Mouse (Mus musculus) adrenal gland, postnatal 14 days (tissue): ENCODE measurements at regions not wholly inside any gene's neighbourhood (a gene's known extent, or its start where the extent isn't known, plus 50 kb on each side); places are given as distances from the start of the nearest gene placed in this dataset.
A peak's percentile ranks its signal among the peaks of the same experiment; 100 is the strongest.

Experiments used
- DNase-seq: peaks from one replicate; pipeline ENCODE4 v3.0.0; 2021; ENCODE audit warnings: mixed read lengths

- no peak for DNase-seq
Observed at GRCm38 (mm10) chr6:143487003-143487402, 320.0 kb downstream of the Etnk1 start.

DNA sequence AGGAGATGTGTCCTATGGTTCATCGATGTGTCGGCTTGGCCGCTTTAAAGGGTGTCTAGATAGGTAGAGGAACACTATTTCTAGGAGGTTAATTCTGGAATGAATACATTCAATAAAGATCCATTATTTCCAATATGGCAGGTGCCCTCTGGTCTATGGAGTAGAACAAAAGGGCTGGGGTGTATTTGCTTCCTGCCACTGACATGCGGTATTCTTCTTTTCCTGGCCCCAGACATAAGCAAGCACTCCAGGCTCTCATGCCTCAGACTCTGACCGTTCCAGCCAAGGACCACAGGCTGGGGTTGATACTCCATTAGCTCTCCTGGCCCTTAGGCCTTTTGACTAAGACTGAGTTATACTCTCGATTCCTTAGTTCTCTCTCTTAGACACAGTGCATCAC, 323.0 kb downstream of the Etnk1 start:
- no peak for DNase-seq

GRCm38 (mm10) chr6:143491380-143491779, 324.4 kb downstream of the Etnk1 start:
- DNase-seq: no peak

DNA sequence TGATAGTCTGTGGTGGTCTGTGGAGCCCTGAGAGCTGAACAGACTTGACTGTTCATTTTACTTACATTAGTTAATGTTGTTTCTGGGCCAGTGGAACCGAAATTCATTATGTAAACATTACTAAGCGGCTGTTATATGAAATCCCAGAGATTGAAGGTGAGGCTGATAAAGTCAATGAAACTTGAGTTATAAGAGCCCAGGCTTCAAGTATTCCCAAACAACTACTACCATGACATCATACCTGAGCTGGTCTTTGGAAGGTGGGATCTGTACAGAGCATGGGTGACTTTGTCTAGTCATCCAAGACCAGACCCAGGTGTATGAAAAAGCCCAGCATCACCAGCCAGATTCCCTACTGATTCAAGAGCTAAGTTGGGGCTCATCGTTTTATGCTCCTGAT, 326.5 kb downstream of the Etnk1 start:
- no peak for DNase-seq

DNA sequence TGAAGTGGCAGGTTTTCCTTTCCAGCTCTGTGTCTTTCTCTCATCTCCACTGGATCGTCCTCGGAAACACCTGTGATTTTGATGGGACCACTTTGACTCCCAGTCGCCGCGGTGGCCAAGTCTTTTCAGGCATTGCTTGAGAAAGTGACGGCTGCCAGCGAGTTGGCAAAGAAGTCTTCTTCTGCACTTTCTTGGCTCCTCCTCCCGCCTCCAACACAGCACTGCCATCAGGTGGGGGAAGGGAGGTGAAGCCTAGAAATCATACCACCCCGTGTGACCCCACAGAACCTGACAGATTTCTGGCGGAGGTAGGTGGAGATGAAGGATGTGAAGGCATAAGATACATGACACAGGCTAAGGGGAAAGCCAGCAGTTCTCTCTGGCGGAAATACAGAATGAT, 327.3 kb downstream of the Etnk1 start:
- DNase-seq: no peak

DNA sequence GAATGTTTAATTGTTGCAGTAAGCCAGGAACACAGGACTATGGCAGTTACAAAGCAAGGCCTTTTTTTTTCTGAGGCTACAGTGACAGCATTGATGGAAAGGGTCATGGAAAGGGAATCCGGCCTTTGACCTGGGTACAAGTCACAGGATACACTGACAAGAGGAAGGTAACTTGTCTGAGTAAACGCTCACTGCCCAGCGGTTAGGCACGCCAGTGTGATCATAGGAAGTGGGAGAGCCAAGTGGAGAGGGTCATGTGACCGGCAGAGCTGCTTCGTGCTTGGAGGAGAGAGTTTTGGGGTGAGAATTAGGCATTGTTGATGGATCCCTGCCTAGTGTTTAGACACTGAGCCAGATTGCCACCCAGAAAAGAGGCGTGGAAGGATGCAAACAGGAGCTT, 327.9 kb downstream of the Etnk1 start:
- DNase-seq: no peak

- no peak for DNase-seq
Observed at GRCm38 (mm10) chr6:143498764-143499163, 331.7 kb downstream of the Etnk1 start.

DNA sequence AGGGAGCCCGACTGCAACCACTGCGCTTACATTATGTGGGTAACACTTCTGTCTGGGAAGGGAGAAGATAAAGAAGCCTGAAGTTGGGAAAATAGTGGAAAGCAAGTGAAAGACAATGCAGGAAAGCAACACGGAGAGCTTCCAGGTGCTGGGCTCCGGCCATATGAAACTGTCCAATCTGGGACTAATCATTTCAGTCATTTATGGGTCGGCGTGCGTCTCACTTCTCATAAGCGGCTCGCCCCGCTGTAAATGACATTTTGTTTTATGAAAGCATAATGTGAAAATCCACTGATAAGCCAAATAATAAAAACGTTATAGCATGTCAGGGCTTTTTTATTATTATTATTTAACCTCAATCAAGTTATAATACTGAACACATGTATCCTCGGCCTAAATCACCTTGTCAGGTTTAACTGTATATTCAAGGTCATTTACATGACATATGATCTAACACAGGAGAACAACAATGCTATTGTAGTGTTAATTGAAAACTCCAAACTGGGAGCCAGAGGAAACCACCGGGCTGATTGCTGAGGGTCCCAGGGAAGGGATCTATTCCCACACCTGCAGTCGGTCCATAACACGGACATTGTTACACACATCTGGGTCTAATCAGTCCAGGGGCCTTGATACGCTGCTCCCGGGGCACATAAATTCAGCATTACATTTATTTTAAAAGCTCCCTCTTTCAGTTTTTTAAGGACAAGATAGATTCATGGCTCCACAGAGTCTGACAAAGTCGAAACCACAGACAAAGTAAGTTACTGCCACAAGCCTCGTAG, 332.4 kb downstream of the Etnk1 start:
- no peak for DNase-seq

GRCm38 (mm10) chr6:143502803-143503202, 335.8 kb downstream of the Etnk1 start:
- DNase-seq: no peak

- no peak for DNase-seq
Observed at GRCm38 (mm10) chr6:143503953-143504352, 336.9 kb downstream of the Etnk1 start.

DNA sequence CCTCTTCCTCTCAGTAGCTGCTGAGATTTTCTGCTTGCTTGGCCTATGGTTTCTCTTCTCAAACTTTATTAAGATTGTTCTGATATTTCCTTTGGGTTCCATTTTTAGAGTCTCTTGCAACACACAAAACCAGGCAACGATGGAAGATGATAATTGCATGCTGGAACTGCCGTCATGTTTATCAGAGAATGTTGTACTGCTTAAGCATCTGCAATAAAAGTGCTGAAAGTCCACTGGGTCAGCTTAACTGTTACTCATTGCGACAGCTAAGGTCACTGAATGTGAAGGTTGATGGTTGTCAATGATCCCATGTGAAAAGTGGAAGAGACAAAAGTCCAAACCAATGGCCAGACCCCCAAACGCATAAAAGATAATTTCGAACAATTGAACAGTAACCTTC, 346.4 kb downstream of the Etnk1 start:
- no peak for DNase-seq

GRCm38 (mm10) chr6:143515137-143515536, 348.1 kb downstream of the Etnk1 start:
- no peak for DNase-seq

- DNase-seq: no peak
Observed at GRCm38 (mm10) chr6:143516746-143517145, 349.7 kb downstream of the Etnk1 start.

- no peak for DNase-seq
Observed at GRCm38 (mm10) chr6:143518476-143518875, 351.5 kb downstream of the Etnk1 start.

- DNase-seq: no peak
Observed at GRCm38 (mm10) chr6:143519668-143520067, 352.6 kb downstream of the Etnk1 start.

DNA sequence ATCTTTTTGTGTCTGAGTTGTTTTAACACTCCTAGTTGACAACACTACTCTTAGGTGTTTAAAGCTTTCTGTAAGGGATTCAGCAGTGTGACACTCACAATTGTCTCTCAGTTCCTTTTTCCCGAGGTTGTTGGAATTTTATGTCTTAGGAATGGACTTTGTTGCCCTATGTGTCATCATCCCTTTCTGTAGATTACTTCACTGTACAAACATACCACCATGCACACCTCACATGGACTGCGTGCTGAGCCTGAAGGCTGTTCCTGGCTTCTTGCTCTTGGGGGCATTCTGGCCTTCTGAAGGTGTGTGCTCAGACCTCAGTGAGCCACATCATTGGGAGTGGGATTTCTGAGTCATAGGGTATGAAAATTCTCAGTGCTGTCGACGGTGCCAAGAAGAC, 358.1 kb downstream of the Etnk1 start:
- no peak for DNase-seq

DNA sequence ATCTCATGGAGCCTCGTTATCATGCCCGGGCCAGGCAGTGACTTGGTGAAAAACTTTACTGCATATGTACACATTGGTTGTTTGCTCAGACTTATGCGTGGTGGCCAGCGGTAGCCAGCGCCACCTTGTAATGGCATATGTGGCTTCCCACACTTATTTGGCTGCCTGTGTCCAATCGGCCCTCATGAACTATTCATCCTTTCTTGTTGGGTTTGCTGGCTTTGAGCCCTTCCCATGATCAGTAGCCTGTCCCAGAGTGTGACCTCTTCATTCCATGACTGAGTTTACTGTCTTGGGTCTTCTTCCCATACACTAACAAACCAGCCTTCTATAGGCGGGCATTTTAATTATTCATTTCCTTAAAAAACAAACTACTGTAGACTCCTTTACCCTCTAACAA, 361.9 kb downstream of the Etnk1 start:
- no peak for DNase-seq

GRCm38 (mm10) chr6:143530372-143531224, 363.6 kb downstream of the Etnk1 start:
- DNase-seq: peak; percentile 12

- DNase-seq: no peak
Observed at GRCm38 (mm10) chr6:143531477-143531876, 364.5 kb downstream of the Etnk1 start.

DNA sequence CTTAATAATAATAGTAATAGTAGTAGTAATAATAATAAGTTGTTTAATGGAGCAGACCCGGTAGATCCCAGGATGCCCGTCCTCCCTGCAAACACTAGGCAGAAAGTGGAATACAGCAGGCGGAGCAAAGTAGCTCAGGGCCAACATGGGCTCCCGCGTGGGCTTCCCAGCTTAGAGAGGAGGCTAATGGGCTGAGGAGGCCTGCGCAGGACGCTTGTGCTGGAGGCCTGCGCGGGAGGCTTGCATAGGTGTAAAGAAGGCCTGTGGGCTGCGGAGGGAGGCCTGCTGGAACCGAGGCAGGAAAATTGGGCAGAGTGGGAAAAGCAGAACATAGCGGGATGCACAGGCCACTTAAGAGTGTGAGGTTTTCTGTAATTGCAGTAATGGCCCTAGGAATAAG, 365.4 kb downstream of the Etnk1 start:
- DNase-seq: no peak

DNA sequence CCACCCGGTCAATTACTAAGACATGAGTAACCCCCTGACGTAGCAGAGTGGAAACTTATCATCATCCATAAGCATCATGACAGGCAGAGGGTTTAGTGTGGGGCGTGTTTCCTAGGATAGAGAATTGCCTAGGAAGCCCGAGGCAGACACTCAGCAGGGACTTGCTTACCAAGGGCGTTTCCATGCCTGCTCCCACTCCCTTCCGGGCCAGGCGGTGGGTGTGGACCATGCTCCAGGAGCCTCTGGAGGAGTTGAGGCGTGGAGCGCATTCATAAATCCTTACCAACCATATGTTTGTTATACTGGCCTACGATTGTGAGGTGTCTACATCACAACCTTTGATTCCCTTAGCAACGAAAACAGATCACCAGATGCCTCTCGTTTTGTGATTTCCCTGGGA, 368.2 kb downstream of the Etnk1 start:
- no peak for DNase-seq

GRCm38 (mm10) chr6:143535726-143536125, 368.7 kb downstream of the Etnk1 start:
- DNase-seq: no peak

DNA sequence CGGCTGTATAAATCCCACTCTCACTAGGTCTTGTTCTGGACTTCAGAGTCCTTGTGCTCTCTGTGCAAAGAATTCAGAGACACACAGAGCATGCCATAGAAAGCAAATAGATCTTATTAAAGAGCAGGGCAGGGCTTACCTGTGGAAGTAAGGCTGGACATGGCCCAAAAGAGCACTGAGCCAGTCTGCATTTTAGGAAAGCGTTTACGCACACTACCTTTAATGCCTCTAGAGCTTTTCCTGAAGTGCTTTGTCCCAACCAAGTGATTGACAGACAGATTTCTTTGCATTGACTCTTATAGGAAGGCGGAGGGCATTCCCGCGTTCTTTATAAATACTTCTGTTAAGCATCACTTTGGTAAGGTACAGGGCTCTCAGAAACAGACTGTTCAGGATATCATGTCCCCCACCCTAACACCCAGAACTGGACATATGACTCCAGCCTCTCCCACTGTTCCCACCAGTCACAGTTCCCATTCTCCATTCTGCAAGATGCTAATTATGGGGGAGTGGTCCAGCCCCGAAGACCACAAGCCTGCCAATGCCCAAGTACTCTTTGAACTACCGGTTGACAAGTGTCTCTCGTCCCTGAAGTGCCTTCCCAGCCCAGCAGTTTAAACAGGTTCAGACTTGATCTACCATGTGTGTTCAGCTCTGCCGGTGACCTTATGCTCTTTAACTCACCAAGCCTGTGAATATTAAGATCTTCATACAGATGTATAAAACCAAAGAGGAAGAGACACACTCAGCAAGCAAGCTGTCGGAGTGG, 369.7 kb downstream of the Etnk1 start:
- no peak for DNase-seq
